Mouse (Mus musculus) layer of hippocampus, adult 2 months (tissue): Measurements from ENCODE around the gene Atp2b4. TPM values are rescaled to one million over a fixed set of nuclear protein-coding genes. Genes with fewer than 3 reads are reported as not detected.

ENCODE experiments used
- DNase-seq, 2 experiments: peaks; one replicate each; pipeline ENCODE4 v3.0.0; 2022; ENCODE audit warnings: low spot score in 2 of 2
- H3K27ac ChIP-seq: fragments of 200-600 bp; 2 replicates; pipeline ENCODE4 v1.8.1; 2022
- H3K4me3 ChIP-seq: fragments of 200-600 bp; 2 replicates; pipeline ENCODE4 v1.8.1; 2022; ENCODE audit warnings: mild to moderate bottlenecking
- CTCF ChIP-seq: fragments of 200-600 bp; conservative IDR thresholded peaks from 2 replicates; pipeline ENCODE4 v1.8.1; 2022; ENCODE audit warnings: antibody characterized with exemption, mild to moderate bottlenecking, moderate library complexity
- total RNA-seq, 2 experiments: library from RNA; stranded (reverse); gene quantifications; 2 replicates each; pipeline ENCODE4 v1.2.3; 2021

Atp2b4 gene
- total RNA-seq, 2 experiments from 2014 or later: 78.4 to 89.6 TPM

DNA sequence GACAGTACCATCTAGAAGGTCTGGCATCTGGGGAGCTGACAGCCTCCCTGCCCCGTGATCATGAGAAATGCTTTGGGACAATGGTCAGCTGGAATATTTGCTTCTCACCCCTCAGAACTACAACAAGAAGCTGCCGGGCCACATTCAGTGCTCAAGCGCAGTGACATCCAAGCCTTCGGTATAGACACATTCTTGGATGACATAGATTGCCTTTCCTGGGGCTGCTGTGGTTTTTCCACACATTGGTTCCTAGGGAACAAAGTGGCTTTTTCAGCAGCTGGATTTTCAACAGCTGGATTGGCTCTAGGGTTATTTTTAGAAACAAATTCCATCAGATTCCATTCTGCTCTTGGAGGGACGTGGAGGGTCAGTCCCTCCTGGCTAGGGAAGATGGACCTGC, 39.6 kb downstream of the Atp2b4 start:
- DNase-seq: no peak
- H3K4me3 ChIP-seq: no peak overlapping the region
- no peak for TF ChIP-seq CTCF

DNA sequence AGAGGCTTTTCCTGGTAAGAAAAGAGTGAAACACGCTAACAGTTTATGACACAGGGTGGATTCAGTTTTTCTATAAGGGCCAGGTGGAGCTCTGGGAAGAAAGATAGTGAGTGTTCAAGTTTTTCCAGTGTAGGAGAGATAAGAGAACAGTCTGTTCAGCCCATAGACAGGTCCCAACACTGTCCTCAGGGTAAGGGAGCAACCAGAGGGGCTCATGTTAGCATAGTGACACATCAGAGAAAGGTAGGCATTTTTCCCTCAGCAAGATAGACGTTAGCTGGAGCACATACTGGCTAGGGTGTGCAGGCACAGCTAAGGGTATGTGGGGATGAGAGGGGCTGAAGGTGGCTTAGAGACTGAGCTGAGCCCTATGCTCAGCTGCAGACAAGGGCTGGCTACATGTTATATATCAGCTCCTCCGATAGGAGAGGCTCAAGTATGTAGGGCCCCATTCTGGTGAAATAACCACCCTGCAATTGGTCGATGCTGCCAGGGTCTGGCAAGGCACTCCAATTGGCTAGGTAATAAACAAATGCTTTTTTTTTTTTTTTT, 46.4 kb downstream of the Atp2b4 start:
- no peak overlapping the region for H3K4me3 ChIP-seq
- TF ChIP-seq CTCF: no peak
- no peak overlapping the region for H3K27ac ChIP-seq
- DNase-seq: no peak

More for the DNA sequence above, 39.6 kb downstream of the Atp2b4 start:
- H3K27ac ChIP-seq: no peak overlapping the region

DNA sequence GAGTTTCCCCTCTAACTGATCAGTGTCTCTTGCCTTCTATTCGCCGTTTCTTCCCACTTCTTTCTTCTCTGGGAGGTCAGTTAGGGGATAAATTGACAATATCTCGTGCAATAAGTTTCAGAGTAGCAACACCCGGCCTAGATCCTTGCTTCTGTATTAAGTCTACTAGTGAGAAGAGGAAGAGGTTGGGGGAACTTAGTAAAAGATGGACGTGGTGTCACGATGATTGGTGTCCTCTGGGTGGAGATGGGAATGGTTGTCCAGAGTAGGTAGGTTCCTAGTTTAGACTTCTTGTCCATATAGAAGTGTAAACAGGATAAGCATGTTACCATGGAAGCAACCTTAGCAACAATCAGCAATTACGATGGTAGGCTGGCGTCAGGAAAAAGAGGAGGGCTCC, 47.5 kb downstream of the Atp2b4 start:
- DNase-seq: no peak
- Histone ChIP-seq H3K4me3 (no peak overlapping the region), H3K27ac (no peak overlapping the region)
- TF ChIP-seq CTCF: no peak

DNA sequence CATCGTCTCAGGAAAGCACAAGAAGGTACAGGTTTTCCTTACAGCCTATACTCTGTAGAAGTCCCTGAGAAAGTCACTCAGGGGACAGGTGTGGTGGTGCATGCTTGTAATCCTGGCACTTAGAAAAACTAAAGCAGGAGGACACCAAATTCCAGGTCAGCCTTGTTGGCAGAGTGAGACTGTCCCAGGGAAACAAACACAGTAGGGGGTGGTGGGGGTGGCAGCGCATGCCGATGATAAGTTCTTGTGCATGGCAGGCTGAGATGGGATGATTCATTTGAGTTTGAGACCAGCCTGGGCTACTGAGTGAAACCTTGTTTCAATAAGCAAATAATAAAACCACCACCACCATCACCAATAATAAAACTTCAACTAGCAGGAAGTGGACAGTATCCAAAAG, 49.2 kb downstream of the Atp2b4 start:
- DNase-seq: no peak
- no peak overlapping the region for H3K4me3 ChIP-seq
- no peak overlapping the region for H3K27ac ChIP-seq
- TF ChIP-seq CTCF: no peak

DNA sequence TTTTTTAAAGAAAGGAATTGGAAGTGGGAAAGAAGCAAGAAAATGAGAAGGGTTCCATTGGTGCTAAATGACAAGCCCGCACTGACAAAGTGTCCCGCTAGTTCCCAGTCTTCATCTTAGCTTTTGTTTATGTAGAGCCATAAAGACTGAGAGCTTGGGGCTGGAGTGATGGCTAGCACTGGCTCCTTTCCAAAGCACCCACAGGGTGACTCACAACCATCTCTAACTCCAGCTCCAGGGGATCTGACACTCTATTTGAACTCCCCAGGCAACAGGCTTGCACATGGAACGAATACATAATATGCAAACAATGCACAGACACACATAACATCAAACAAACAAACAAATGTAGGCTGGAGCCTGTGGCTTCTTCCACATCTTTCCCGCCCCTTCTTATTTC, 50.9 kb downstream of the Atp2b4 start:
- TF ChIP-seq CTCF: no peak
- Histone ChIP-seq H3K4me3 (no peak overlapping the region), H3K27ac (no peak overlapping the region)
- DNase-seq: no peak

DNA sequence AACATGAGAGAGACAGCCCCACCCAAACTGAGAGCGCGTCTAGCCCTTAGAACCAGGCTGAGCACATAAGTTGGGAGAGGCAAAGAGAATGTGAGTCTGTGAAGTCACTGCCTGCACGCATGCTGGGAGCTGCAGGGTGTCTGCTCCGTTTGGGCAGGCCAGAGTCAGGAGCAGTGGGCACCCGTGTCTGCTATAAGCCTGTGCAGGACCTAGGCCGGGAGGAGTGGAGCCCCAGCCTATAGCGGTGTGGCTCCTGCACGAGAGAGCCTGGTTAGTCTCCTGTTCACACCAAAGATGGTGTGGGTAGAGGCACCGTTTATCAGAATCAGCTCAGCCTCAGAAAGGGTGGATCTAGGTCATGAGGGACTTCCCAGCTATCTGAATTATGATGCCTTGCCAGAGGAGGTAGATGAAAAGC, 55.8 kb downstream of the Atp2b4 start:
- H3K27ac ChIP-seq: no peak overlapping the region
- no peak for TF ChIP-seq CTCF

DNA sequence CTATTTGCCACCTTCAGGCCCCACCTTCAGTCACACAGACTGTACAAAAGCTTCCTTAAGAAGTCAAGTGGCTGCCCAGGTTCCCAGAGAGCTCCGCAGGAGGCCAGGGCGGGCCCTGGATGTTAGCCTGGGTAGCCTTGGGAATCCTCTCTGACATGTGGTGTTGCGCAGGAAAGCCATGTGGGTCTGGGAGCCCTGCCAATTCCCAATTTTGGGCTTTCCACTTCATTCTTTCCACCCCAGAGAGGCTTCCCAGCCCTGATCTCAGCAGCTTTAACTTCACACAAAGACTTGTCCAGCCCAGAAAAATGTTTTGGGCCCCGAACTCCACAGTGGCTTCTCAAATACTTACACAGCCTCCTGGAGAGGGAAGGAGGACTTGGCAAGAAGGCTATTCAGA, 56.2 kb downstream of the Atp2b4 start:
- no peak for TF ChIP-seq CTCF
- DNase-seq: peak; percentile 23 to 59
- Histone ChIP-seq H3K27ac (no peak overlapping the region), H3K4me3 (no peak overlapping the region)

More for the DNA sequence above, 55.8 kb downstream of the Atp2b4 start:
- no peak overlapping the region for H3K4me3 ChIP-seq
- DNase-seq: no peak

DNA sequence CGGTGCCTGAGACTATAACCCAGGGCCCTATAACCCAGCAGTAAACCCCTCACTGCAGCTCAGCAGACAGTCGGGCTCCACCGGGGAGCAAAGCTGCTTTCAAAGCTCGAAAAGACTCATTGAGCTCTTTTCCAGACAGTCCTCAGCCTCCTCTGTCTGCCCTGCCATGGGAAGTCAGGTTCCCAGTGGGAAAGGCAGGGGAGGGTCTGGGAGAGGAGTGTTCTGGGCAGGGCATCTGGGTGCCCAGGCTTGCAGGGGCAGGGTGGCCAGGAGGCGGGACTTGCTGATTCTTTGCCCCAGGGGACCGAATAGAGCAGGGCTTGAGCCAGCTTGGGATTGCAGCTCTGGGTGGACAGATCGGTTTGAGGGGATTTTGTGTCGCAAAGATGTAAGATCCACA, 58.3 kb downstream of the Atp2b4 start:
- Histone ChIP-seq H3K27ac (no peak overlapping the region), H3K4me3 (no peak overlapping the region)
- no peak for DNase-seq
- TF ChIP-seq CTCF: no peak

DNA sequence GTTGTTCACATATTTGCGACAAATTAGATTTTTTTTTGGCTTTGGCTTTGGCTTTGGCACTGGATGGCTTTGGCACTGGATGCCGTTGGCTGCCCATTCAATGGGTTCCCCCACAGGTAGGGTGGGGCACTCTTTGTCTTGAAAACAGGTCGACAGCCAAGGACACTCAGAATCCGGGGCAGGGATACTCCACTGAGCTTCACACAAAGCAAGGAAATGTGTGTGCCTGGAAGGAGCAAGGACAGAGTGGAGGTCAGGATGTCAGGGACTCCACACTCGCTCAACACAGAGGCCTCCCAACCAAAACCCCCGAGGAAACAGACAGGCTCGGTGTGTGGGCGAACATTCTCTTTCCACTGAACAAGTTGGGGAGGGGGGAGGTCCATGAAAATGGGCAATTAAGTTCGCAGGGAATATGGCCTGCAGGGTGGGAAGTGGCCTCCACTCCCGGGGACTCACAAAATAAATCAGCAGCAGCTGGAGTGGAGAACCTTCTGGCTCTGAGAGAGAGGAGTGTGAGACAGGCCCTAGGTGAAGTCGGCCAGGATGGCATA, 58.9 kb downstream of the Atp2b4 start:
- no peak for TF ChIP-seq CTCF
- Histone ChIP-seq H3K27ac (no peak overlapping the region), H3K4me3 (no peak overlapping the region)
- no peak for DNase-seq

DNA sequence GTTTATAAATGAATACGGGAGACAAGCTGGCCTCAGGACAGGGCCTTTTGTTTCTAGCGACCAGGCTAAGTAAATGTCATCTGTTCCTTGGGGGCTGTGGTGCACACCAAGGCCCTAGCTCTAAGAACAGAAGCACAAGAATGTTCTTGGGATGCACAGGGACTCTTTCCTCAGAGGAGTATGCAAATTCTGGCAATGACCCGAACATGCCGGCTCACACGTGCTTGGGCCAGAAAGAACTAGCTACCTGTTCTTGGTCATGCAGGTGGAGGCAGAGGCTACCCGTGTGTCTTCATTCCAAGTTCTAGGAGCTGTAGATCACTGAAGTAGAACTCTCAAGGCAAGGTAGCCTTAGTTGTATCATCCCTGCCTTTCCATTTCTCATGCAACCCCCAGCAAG, 59.7 kb downstream of the Atp2b4 start:
- Histone ChIP-seq H3K27ac (no peak overlapping the region), H3K4me3 (no peak overlapping the region)
- no peak for TF ChIP-seq CTCF
- DNase-seq: no peak

DNA sequence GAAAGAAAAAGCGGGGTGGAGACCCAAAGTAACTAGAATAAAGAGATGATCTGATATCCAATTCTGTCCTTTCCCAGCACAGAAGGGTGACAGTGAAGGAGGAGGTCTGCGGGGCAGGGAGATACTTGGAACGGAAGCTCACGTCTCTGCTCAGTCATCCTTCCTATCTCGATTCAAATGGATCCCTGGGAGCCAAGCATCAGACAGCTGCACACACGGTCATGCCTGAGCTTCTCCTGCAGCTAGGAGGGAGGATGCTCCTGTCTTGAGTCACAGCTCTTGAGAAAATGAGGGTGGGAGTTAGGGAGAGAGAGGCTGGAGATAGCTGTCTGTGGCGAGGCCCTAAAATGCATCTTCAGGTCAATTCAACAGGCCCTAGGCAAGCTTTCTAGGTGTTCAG, 64.2 kb downstream of the Atp2b4 start:
- H3K27ac ChIP-seq: 0 out of 2 replicates have a peak overlapping the region, but pooled peaks have one; percentile 5
- no peak for TF ChIP-seq CTCF
- no peak for DNase-seq

DNA sequence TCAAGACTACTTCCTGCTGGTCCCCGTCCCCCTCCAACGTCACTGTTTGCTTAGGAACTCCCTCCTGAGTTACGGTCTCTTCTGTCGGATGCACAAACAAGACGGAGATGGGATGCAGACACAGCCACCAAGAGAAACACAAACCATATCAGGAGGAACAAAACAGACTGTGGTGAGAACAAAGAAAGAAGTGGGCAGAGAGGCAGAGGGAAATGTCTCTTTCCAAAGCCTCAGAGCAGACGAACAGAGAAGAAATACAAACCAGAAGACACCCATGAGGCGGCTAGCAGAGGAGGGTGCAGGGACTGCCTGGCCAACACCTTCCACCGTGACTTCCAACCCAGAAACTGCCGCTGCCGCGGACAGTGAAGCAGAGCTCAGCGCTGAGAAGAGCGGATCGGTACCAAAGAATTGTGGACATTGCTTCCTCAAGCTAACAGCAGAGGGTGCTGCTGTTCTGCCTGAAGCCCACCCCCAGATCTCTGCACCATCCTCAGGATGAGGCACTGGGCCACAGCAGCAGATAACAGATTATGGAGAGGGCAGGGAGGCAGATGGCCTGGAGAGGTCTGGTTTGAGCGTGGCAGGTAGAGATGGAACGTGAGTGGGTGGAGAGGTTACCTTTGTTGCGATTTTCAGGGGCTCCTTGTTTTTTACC, 64.7 kb downstream of the Atp2b4 start:
- peak; percentile 72 to 79 for DNase-seq
- 0 out of 2 replicates have a peak overlapping the region, but pooled peaks have one; percentile 5 for H3K27ac ChIP-seq
- peak overlapping the region; percentile 52 for H3K4me3 ChIP-seq
- peak; percentile 95 for TF ChIP-seq CTCF

More for the DNA sequence above, 64.2 kb downstream of the Atp2b4 start:
- H3K4me3 ChIP-seq: no peak overlapping the region

DNA sequence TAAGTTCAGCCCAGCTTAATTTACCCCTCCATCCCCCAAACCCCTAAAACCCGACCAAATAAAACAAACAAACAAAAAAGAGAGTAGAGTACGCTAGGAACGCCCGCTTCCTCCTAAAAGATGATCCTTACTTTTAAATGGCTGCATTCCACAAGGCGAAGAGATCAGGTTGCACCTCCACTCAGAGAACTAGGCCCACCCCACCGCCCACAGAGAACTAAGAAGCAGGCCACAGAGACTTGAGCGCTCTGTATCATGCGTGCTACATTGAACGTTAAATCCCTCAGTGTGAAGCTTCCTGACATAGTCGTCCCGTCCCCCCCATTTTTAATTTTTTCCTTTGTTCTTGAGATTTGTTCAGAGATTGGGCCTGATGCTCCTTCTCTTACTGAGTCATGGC, 68.0 kb downstream of the Atp2b4 start:
- no peak for DNase-seq
- H3K27ac ChIP-seq: no peak overlapping the region
- no peak overlapping the region for H3K4me3 ChIP-seq
- no peak for TF ChIP-seq CTCF

DNA sequence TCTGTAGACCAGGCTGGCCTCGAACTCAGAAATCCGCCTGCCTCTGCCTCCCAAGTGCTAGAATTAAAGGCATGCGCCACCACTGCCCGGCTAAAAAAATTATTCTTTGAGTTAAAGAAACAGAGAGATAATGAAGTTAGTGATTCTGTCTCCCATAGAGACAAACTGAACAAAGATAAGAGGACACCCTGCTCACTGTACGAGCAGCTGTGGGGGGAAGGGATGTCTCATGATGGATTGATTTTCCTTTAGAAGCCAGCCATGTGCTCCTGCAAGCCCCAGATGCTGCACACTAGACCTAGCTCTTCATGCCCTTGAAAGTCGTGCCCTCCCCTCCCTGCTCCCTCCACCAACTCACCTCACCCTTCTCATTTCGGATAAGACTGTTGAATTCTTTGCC, 72.5 kb downstream of the Atp2b4 start:
- no peak overlapping the region for H3K27ac ChIP-seq
- no peak for TF ChIP-seq CTCF
- H3K4me3 ChIP-seq: no peak overlapping the region
- no peak for DNase-seq
